Comparison of ENCODE assay signal across 10 mouse cellular contexts in the genomic region with DNA sequence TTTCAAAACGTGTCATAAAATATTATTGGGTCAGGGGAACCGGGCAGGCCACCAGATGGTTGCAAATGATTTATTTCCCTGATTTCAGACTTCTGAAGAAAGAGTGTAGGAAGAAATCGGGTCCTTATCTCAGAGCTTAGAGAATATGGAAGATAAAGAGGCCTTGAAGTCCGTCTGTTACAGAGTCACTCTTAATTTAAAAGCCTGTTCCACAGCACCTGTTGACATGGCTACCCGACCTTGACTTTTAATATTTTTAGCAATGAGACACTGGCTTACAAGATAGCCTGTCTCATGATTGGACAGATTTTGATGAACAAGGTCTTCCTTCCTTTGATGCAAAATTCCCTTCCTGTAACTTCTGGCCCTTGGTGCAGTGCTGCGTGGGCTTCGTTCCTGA.
"Had no signal": no experiment of that assay in that cellular context is flagged by ENCODE, and none has a peak within 500 bp of the region (broad histone marks: within the 10 kb centered on the region; RNA-seq: fewer than 3 reads in every experiment).

No protein-coding gene starts in this region.

- DNase-seq: kidney, postnatal 10 days; kidney, postnatal 4 days; retina, postnatal 1 day; right cerebral cortex, postnatal 4 days; spleen, adult 18-20 months; thymus, adult 18-20 months; thymus, postnatal 14 days had no signal

- H3K36me3 ChIP-seq: midbrain, embryonic 13.5 days had no signal

- H3K9me3 ChIP-seq: limb, embryonic 12.5 days; midbrain, embryonic 13.5 days had no signal

- H3K9ac ChIP-seq: limb, embryonic 12.5 days; midbrain, embryonic 13.5 days had no signal

- ATAC-seq: midbrain, embryonic 13.5 days had no signal

- H3K4me3 ChIP-seq: layer of hippocampus, adult 2 months; limb, embryonic 12.5 days; midbrain, embryonic 13.5 days had no signal

- H3K4me2 ChIP-seq: limb, embryonic 12.5 days; midbrain, embryonic 13.5 days had no signal

- H3K27me3 ChIP-seq: limb, embryonic 12.5 days; midbrain, embryonic 13.5 days had no signal

- H3K27ac ChIP-seq: layer of hippocampus, adult 2 months; limb, embryonic 12.5 days; midbrain, embryonic 13.5 days had no signal
